Mouse (Mus musculus): ENCODE measurements around the gene Tmem135.

DNA sequence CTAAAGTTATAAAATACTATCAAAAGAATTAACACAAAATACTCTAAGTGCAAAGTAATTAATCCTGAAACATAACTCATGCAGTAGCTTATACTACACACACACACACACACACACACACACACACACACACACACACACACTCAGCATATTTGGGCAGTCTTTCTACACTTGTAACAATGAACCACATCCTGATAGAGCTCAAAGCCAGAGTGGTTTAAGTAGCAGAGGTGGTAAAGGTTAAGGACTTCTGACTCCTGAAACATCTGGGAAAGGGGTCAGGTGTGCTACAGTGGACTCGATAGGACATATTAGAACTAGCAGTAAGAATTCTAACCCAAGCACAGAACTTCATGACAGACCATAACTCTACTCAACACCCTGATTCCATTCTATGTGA is 181.4 kb downstream of the Tmem135 start:
- TF ChIP-seq POLR2A (IDR thresholded peaks at IDR 0.05; ENCODE audit: low read depth, low read length), result no peak
- no peak for TF ChIP-seq CTCF (IDR thresholded peaks at IDR 0.05; ENCODE audit: extremely low read depth, insufficient read depth, insufficient read length, insufficient replicate concordance)

All from spleen, adult 2 months (tissue).